Mouse (Mus musculus): ENCODE results near the gene Fahd1. TPM values are rescaled to one million over a fixed set of nuclear protein-coding genes. Genes with fewer than 3 reads are reported as not detected.

The Fahd1 gene
- polyA plus RNA-seq, 1 experiment from 2014 or later: 18.4 TPM

DNA sequence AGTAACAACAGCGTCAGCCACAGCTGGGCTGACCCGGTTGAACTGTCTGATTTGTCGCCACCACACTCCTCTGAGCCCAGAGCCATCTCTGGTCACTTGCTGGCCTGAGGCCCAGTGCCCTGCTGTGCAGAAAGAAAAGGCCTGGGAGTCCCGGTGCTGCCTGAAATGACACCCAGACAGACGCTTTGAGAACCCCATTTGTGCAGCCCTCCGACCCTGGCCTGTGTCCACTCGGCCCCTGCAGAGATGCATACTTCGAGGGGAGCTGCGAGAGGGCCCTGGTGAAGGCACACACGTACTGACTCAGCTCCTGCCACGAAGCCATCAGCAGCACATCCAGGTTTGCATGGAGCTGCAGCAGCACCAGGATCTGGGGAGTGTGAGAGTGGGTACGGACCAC lies 42.6 kb upstream of the Fahd1 start:
- Histone ChIP-seq H3K9me3 (no peaks in the 10 kb centered on the region), H3K36me3 (peaks cover 60% of the 10 kb centered on the region), H3K27ac (no peak overlapping the region), H3K4me1 (replicated peaks) (peaks cover 51% of the 10 kb centered on the region), H3K27me3 (no peaks in the 10 kb centered on the region), H3K4me3 (replicated peaks) (no peak overlapping the region), H3K4me2 (replicated peaks) (no peak overlapping the region), H3K9ac (replicated peaks) (no peak overlapping the region)
- no peak for ATAC-seq
- WGBS: 87% methylated on average over 12 of the region's 12 CpGs

DNA sequence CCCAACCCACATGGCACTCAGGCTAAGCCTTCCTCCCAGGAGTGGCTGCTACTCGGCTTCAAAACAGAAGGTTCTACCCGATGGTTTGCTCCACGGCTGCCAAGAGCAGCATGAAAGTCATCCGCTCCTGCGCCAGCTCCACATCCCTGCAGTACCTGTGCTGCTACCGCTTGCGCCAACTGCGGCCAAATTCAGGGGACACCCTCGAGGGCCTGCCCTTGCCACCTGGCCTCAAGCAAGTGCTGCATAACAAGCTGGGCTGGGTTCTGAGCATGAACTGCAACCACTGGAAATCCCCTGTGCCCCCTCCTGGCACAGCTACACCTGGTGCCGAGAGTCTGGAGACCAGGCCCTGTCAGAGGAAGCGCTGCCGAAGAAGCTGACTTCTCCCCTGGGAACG lies 41.2 kb upstream of the Fahd1 start:
- WGBS: 89% methylated on average over 13 of the region's 13 CpGs

DNA sequence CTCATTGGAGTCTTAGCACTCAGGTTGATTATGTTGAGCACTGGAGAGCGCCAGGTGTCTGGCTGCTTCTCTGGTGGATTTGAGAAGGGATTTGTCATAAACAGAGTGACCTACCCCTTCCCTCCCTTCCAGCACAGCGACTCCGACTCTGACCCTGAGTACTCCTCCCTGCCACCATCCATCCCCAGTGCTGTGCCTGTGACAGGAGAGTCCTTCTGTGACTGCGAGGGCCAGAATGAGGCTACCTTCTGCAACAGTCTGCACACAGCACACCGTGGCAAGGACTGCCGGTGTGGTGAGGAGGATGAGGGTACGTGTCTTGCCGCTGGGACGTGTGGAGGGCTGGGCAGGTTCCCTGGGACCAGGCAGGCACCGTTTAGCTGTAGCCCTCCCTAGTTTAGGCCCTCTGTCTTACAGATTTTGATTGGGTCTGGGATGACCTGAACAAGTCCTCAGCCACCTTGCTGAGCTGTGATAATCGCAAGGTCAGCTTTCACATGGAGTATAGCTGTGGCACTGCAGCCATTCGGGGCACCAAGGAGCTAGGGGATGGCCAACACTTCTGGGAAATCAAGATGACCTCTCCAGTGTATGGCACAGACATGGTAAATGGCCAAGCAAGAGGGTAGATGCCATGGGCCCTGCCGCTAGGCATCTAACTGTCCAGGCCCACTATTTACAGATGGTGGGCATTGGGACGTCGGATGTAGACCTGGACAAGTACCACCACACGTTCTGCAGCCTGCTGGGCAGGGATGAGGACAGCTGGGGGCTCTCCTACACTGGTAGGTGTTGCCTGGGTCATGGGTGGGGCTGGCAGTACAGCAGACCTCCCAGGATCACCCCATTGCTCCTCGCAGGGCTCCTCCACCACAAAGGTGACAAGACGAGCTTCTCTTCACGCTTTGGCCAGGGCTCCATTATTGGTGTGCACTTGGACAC lies 40.3 kb upstream of the Fahd1 start:
- Histone ChIP-seq H3K27me3 (no peaks in the 10 kb centered on the region), H3K27ac (no peak overlapping the region), H3K9ac (replicated peaks) (no peak overlapping the region), H3K4me1 (replicated peaks) (peaks cover 41% of the 10 kb centered on the region), H3K4me3 (replicated peaks) (no peak overlapping the region), H3K9me3 (no peaks in the 10 kb centered on the region), H3K36me3 (peaks cover 52% of the 10 kb centered on the region), H3K4me2 (replicated peaks) (no peak overlapping the region)
- 90% methylated on average over 19 of the region's 19 CpGs for WGBS
- no peak for ATAC-seq

More for the DNA sequence above, 41.2 kb upstream of the Fahd1 start:
- no peak overlapping the region for H3K4me3 ChIP-seq (replicated peaks)
- no peak overlapping the region for H3K27ac ChIP-seq
- H3K4me2 ChIP-seq (replicated peaks): no peak overlapping the region
- ATAC-seq: no peak
- peaks cover 46% of the 10 kb centered on the region for H3K4me1 ChIP-seq (replicated peaks)
- H3K9ac ChIP-seq (replicated peaks): no peak overlapping the region
- H3K36me3 ChIP-seq: peaks cover 52% of the 10 kb centered on the region
- no peaks in the 10 kb centered on the region for H3K9me3 ChIP-seq
- no peaks in the 10 kb centered on the region for H3K27me3 ChIP-seq

DNA sequence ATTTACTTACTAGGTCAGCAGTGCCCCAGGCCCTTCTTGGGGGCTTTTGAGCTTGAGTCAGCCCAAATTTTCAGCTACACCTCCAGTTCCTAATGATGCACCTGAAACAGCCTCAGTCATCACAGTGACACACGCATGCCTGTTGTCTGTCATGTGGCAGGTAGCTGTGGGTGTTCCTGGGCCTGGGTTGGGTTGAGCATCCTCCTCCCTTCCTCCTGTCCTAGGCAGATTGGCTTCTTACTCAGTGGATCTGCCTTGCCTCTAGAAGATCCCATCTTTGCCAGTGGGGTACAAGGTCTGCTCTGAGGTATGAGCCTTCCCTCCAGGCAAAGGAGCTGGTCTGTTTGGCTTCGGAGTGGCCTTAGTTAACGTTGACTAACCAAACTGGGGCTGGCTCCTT lies 38.7 kb upstream of the Fahd1 start:
- peaks cover 39% of the 10 kb centered on the region for H3K4me1 ChIP-seq (replicated peaks)
- peaks cover 60% of the 10 kb centered on the region for H3K36me3 ChIP-seq
- no peak overlapping the region for H3K27ac ChIP-seq
- 94% methylated on average over 3 of the region's 3 CpGs for WGBS
- H3K4me2 ChIP-seq (replicated peaks): no peak overlapping the region
- ATAC-seq: no peak
- H3K27me3 ChIP-seq: no peaks in the 10 kb centered on the region
- no peak overlapping the region for H3K9ac ChIP-seq (replicated peaks)
- no peaks in the 10 kb centered on the region for H3K9me3 ChIP-seq
- no peak overlapping the region for H3K4me3 ChIP-seq (replicated peaks)

DNA sequence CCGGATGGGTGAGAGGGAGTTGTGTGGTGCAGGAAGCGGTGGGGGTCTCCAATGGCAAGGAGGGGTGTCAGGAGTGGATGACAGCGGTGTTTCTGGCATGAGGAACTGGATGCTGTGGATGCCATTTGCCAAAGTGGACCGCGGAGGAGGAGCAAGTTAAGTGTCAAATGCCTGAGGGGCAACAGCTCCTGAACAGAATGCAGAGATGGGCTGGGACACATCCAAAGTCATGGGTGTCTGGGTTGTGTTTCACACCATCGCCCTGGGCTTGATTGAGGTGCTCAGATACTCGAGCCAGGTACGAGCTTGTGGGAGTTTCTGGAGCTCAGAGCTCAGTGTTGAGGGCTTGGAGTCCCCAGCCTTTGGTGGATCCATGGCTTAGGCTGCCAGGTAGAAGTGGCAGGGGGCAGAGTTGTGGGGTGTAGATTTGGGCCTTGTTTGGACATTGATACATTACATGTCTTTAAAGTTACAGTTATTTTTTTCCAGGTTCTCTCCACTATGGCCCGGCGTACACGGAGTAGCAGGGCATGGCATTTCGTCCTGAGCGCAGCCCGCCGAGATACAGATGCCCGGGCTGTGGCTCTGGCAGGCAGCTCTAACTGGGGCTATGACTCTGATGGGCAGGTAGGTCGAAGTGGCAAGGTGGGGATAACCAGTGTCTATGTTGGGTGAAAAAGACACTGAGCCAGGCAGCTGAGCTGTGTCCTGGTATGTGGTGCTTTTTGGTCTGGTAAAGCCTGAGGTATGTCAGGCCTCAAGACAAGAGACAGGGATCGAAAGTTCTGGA lies 37.3 kb upstream of the Fahd1 start:
- Histone ChIP-seq H3K36me3 (peaks cover 60% of the 10 kb centered on the region), H3K27ac (peak overlapping the region; percentile 81; the same call in 1 of the 2 replicates)

DNA sequence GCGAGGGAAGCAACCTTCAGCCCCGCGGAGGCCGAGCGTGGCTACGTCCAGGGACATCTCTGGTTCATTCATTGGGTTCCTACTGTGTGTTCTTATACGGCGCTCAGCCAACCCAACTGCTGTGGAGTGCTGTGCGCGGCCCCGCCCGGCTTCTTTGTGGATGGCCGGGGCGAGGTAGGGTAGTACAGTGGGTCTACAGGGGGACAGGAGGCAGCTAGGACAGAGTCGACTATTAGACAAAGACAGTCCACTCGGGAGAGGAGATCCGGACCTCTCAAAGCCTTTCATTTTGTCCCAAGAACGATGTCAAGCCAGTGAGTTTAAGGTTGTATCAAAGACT lies 36.7 kb upstream of the Fahd1 start:
- Histone ChIP-seq H3K9ac (replicated peaks) (peak overlapping the region; percentile 92), H3K27me3 (no peaks in the 10 kb centered on the region), H3K4me3 (replicated peaks) (peak overlapping the region; percentile 87), H3K27ac (peak overlapping the region; percentile 81), H3K9me3 (no peaks in the 10 kb centered on the region), H3K36me3 (peaks cover 56% of the 10 kb centered on the region), H3K4me1 (replicated peaks) (peaks cover 32% of the 10 kb centered on the region), H3K4me2 (replicated peaks) (peak overlapping the region; percentile 92)
- under 1% methylated on average over 18 of the region's 18 CpGs for WGBS
- peak; percentile 51 for ATAC-seq

More for the DNA sequence above, 37.3 kb upstream of the Fahd1 start:
- Histone ChIP-seq H3K4me3 (replicated peaks) (peak overlapping the region; percentile 87), H3K27me3 (no peaks in the 10 kb centered on the region), H3K4me2 (replicated peaks) (peak overlapping the region; percentile 92), H3K4me1 (replicated peaks) (peaks cover 32% of the 10 kb centered on the region), H3K9me3 (no peaks in the 10 kb centered on the region), H3K9ac (replicated peaks) (peak overlapping the region; percentile 92)
- ATAC-seq: no peak
- 70% methylated on average over 18 of the region's 18 CpGs for WGBS

DNA sequence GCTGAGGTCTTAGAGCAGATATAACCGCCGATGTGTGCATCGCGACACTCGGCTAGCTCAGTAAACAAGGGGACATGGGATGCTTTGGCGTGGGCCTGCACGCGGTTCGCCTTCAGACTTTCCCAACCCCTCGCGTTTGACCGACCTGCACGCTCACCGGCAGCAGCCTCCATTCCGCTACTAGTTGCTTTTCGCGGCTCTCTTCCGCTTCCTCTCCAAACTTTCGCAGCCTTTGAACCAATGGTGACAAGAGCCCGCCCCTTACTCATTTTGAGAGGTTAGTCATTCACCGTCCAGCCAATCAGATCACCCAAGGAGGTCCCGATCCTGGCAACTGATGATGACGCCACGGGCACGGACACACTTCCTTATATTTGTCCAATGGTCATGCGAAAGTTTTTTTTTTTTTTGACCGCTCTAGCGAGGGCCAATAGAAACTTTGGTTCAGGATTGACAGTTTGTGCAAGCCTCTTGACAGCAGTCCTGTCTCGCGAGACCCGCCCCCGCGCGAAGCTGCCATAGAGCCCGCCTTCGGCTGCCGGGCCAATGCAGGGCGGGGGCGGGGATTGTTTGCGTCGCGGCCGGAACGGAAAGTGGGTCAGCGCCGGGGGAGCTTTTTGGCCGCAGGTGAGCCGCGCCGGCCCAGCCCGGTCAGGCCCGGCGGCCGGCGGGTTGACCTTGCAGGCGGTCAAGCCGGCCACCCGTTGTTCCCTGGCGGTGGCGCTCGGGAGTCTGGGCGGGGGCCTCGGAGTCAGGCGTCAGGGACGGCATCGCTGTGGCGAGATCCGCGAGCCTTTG lies 36.2 kb upstream of the Fahd1 start, which contains the start of the genes Nubp2 and Spsb3:
Gene Nubp2, minus strand, starts transcription at position 216 of the 798 bp plus-strand sequence.
Gene Spsb3, plus strand, starts transcription at position 510 of the 798 bp plus-strand sequence.
- Histone ChIP-seq H3K27me3 (no peaks in the 10 kb centered on the region), H3K4me1 (replicated peaks) (peaks cover 32% of the 10 kb centered on the region), H3K9me3 (no peaks in the 10 kb centered on the region), H3K4me2 (replicated peaks) (peak within 1 kb of the TSS; percentile 92), H3K27ac (peak within 1 kb of the TSS; percentile 81), H3K36me3 (peaks cover 50% of the 10 kb centered on the region), H3K4me3 (replicated peaks) (peak within 1 kb of the TSS; percentile 87), H3K9ac (replicated peaks) (peak within 1 kb of the TSS; percentile 92)
- peak; percentile 97 for ATAC-seq
- under 1% methylated on average over 69 of the region's 69 CpGs for WGBS

DNA sequence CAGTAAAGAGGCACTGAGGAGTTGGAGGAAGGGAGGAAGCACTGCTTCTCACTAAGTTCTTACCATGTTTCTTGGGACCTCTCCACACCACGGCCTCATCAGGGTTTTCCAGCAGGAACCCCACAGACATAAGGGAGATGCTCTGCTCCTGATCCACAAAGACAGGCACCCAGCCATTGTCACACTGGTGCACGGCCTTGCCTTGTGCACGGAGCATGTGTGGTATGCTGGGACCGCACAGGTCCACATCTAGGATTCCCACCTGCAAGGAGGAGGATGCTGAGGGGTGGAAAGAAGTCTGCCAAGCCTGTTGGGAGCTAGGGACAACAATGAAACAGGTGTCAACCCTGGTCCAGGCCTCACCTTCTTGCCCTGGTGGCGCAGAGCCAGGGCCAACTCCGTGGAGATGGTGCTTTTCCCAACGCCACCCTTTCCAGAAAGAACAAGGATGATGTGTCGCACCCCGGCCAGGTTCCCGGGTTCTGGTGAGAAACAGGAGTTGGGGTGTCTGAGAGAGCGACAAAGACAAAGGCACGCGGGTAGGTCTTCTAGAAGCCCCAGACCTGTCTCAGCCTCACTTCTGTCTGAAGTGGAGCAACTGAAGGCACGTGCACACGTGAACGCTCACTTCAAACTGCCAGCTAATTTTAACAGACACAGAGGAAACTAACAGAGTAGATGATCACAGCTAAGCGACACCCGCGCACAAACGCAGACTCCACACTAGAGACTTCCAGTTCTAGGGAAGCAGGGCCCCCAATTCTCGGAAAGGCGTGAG lies 35.4 kb upstream of the Fahd1 start:
- H3K9ac ChIP-seq (replicated peaks): peak overlapping the region; percentile 54
- H3K4me3 ChIP-seq (replicated peaks): peak overlapping the region; percentile 87
- peaks cover 42% of the 10 kb centered on the region for H3K36me3 ChIP-seq
- peak overlapping the region; percentile 90 for H3K4me2 ChIP-seq (replicated peaks)
- H3K27ac ChIP-seq: no peak overlapping the region
- H3K4me1 ChIP-seq (replicated peaks): peaks cover 32% of the 10 kb centered on the region
- no peaks in the 10 kb centered on the region for H3K27me3 ChIP-seq
- no peaks in the 10 kb centered on the region for H3K9me3 ChIP-seq
- 26% methylated on average over 22 of the region's 22 CpGs for WGBS
- ATAC-seq: no peak

DNA sequence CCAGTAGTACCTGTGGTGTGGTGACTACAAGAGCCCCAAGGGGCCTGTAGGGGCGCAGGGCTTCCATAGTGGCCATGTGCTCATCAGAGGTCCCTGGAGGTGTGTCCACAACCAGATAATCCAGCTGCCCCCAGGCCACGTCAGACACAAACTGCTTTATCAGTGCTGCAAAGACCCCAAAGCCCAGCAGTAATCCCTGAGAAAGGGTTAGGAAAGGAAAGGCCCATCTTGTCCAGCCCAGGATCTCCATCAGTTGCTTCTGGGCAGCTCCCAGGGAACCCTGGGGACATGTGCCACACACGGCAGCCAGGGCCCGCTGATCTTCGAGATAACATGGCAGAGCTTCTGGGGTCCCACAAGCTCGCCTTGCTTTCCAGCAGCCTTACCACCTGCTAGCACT lies 34.2 kb upstream of the Fahd1 start:
- peaks cover 31% of the 10 kb centered on the region for H3K36me3 ChIP-seq
- ATAC-seq: no peak
- H3K4me3 ChIP-seq (replicated peaks): no peak overlapping the region; the same call in 1 of the 2 replicates
- no peaks in the 10 kb centered on the region for H3K27me3 ChIP-seq
- WGBS: 87% methylated on average over 6 of the region's 6 CpGs
- peaks cover 32% of the 10 kb centered on the region for H3K4me1 ChIP-seq (replicated peaks)
- no peak overlapping the region for H3K4me2 ChIP-seq (replicated peaks)
- no peak overlapping the region for H3K27ac ChIP-seq
- no peak overlapping the region for H3K9ac ChIP-seq (replicated peaks)
- no peaks in the 10 kb centered on the region for H3K9me3 ChIP-seq

DNA sequence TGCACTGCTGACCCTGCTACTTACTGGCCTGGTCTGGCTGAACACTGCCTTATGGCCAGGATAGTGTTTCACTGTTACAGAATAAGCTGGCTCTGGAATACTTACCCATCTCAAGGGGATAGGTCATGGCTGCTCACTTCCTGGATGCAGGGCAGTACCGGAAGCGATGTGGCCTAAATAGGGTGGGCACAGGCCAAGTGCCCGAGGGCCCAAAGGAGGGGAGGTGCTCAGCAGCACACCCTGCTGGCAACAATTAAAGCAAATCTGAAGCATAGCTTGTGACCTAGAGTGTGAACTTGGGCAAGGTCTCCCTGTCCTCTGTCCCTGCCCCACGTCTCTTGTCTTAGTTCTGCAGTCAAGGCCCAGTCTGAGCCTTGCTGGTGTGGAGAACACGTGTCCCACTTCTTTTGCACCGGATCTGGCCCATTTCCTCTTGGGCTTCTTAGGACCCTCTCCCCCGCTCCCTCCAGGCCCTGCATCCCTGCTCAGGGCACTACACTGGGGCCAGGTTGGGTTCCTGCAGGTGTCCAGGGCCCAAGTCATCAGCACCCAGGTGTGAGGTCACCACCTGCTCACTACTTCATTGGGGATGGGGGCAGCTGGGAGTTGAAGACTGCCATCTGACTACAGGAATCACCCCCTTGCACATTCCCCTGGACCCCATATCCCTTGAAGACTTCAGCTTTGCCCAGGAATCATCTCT lies 31.7 kb upstream of the Fahd1 start:
- ATAC-seq: no peak
- 45% methylated on average over 7 of the region's 7 CpGs for WGBS
- Histone ChIP-seq H3K4me1 (replicated peaks) (peaks cover 10% of the 10 kb centered on the region), H3K4me3 (replicated peaks) (no peak overlapping the region), H3K27me3 (no peaks in the 10 kb centered on the region), H3K36me3 (peaks cover 23% of the 10 kb centered on the region), H3K4me2 (replicated peaks) (no peak overlapping the region), H3K9ac (replicated peaks) (no peak overlapping the region), H3K27ac (no peak overlapping the region), H3K9me3 (no peaks in the 10 kb centered on the region)
